Mouse (Mus musculus) G1E (cell line): ENCODE results near the gene Tmem50b. TPM values are rescaled to one million over a fixed set of nuclear protein-coding genes. Genes with fewer than 3 reads are reported as not detected.

ENCODE experiments used
- ATAC-seq: 2 replicates; pipeline ENCODE4 v1.8.0; 2016; ENCODE audit warnings: mild to moderate bottlenecking; ENCODE audit not compliant: insufficient number of reproducible peaks, poor library complexity, low FRiP score, severe bottlenecking; ENCODE audit errors: extremely low read depth
- DNase-seq: peaks from one replicate; pipeline ENCODE4 v3.0.0; 2012; ENCODE audit warnings: low spot score
- H3K27me3 ChIP-seq: 2 replicates; pipeline ENCODE4 v1.6.1; 2012; ENCODE audit warnings: mild to moderate bottlenecking, low read length, inconsistent platforms; ENCODE audit not compliant: insufficient read depth
- H3K36me3 ChIP-seq: replicated peaks from 2 replicates; pipeline ENCODE3; 2012; ENCODE audit warnings: mild to moderate bottlenecking, inconsistent platforms
- H3K4me1 ChIP-seq: 2 replicates; pipeline ENCODE4 v1.6.1; 2012; ENCODE audit warnings: low read depth, low read length, inconsistent platforms, mixed read lengths; ENCODE audit not compliant: insufficient read depth
- H3K4me3 ChIP-seq: 2 replicates; pipeline ENCODE4 v1.5.1; 2012; ENCODE audit warnings: low read depth, mild to moderate bottlenecking, inconsistent platforms, low read length, moderate library complexity, mixed read lengths
- H3K9me3 ChIP-seq: replicated peaks from 2 replicates; pipeline ENCODE4 v1.6.1; 2012; ENCODE audit warnings: inconsistent platforms
- CTCF ChIP-seq: IDR thresholded peaks from 2 replicates; pipeline ENCODE4 v1.5.1; 2012; ENCODE audit warnings: low read depth, low read length, inconsistent platforms, mixed read lengths
- GATA1 ChIP-seq: IDR thresholded peaks from 2 replicates; pipeline ENCODE4 v1.6.1; 2012; ENCODE audit warnings: borderline replicate concordance, low read length, inconsistent platforms, mixed read lengths
- GATA2 ChIP-seq: IDR thresholded peaks from 2 replicates; pipeline ENCODE4 v1.6.1; 2012; ENCODE audit warnings: low read depth, low read length, inconsistent platforms, borderline replicate concordance
- POLR2AphosphoS5 ChIP-seq: IDR thresholded peaks from 2 replicates; pipeline ENCODE4 v1.6.1; 2012; ENCODE audit warnings: low read depth, low read length, inconsistent platforms; ENCODE audit not compliant: insufficient replicate concordance
- TAL1 ChIP-seq: conservative IDR thresholded peaks from 2 replicates; pipeline ENCODE4 v1.6.1; 2012; ENCODE audit warnings: low read depth, low read length, inconsistent platforms, mixed read lengths
- polyA plus RNA-seq: library from polyadenylated mRNA; stranded (reverse); fragments of >175 nt; gene quantifications from 2 replicates; pipeline ENCODE4 v1.2.3, GENCODE M21; 2012
- total RNA-seq, 2 experiments: library from RNA; stranded (forward) in 1 of 2; stranded (reverse) in 1 of 2; fragments of 200-1000 nt in 1 of 2; fragments of >200 nt in 1 of 2; fragmentation: Nextera tagmentation in 1 of 2; gene quantifications; 2 replicates each; pipeline ENCODE4 v1.2.3; 2014 to 2017

Gene Tmem50b
- total and polyA plus RNA-seq, 3 experiments = 1.8 to 25.1 (median 19.7) TPM

GRCm38 (mm10) chr16:91578980-91579720, 18.4 kb downstream of the Tmem50b start:
- Histone ChIP-seq H3K4me1 (peaks cover 4% of the 10 kb centered on the region; the same call in 1 of the 2 replicates), H3K9me3 (no peaks in the 10 kb centered on the region), H3K36me3 (peaks cover 70% of the 10 kb centered on the region), H3K4me3 (no peak overlapping the region), H3K27me3 (no peaks in the 10 kb centered on the region)
- no peak for TF ChIP-seq GATA1
- no peak for TF ChIP-seq POLR2AphosphoS5
- TF ChIP-seq TAL1 = no peak
- no peak for TF ChIP-seq GATA2
- TF ChIP-seq CTCF = no peak
- DNase-seq (no peak), ATAC-seq (no peak)

- H3K4me1 ChIP-seq = peaks cover 10% of the 10 kb centered on the region
- peaks cover 61% of the 10 kb centered on the region for H3K36me3 ChIP-seq
- no peak overlapping the region for H3K4me3 ChIP-seq
- DNase-seq (no peak), ATAC-seq (no peak)
- H3K27me3 ChIP-seq = peaks cover 2% of the 10 kb centered on the region; the same call in 1 of the 2 replicates
- TF ChIP-seq POLR2AphosphoS5 (no peak), GATA2 (no peak), GATA1 (no peak), CTCF (no peak), TAL1 (no peak)
- no peaks in the 10 kb centered on the region for H3K9me3 ChIP-seq
Measured at GRCm38 (mm10) chr16:91575151-91575550, 22.4 kb downstream of the Tmem50b start.

- peaks cover 5% of the 10 kb centered on the region for H3K27me3 ChIP-seq
- ATAC-seq (no peak), DNase-seq (no peak)
- no peaks in the 10 kb centered on the region for H3K9me3 ChIP-seq
- H3K4me1 ChIP-seq = peaks cover 8% of the 10 kb centered on the region; the same call in 1 of the 2 replicates
- TF ChIP-seq TAL1 (no peak), GATA1 (no peak), POLR2AphosphoS5 (no peak), CTCF (no peak)
- H3K4me3 ChIP-seq = no peak overlapping the region
- peaks cover 30% of the 10 kb centered on the region for H3K36me3 ChIP-seq
Measured at GRCm38 (mm10) chr16:91571105-91571504, 26.5 kb downstream of the Tmem50b start.

DNA sequence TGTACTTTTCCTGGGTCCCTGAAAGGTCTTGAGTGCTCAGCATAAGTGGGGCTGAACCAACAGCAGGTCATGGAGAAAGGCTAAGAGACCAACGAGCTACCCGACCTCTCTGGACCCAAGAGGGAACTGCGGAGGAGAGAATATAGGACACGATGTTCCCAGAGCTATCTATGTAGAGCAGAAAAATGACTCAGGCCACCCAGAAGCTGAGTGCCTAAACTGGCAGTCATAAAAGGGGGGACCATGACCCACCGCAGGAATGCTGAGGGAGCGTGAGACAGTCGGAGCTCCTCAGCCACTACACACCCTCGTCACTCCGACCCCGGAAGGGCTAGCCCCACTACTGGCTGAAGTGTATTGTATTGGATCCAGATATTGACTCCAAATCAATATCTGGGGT, 28.6 kb downstream of the Tmem50b start:
- TF ChIP-seq GATA2 (no peak), POLR2AphosphoS5 (no peak), GATA1 (no peak), CTCF (no peak), TAL1 (no peak)
- DNase-seq (no peak), ATAC-seq (no peak)
- Histone ChIP-seq H3K27me3 (peaks cover 5% of the 10 kb centered on the region), H3K36me3 (peaks cover 27% of the 10 kb centered on the region), H3K4me3 (no peak overlapping the region), H3K4me1 (peaks cover 20% of the 10 kb centered on the region), H3K9me3 (0 out of 2 replicates have a peak, but pooled peaks cover 2% of the 10 kb centered on the region)

GRCm38 (mm10) chr16:91566002-91566401, 31.6 kb downstream of the Tmem50b start:
- Histone ChIP-seq H3K27me3 (peaks cover 5% of the 10 kb centered on the region), H3K36me3 (peaks cover 46% of the 10 kb centered on the region), H3K4me3 (no peak overlapping the region), H3K4me1 (peaks cover 17% of the 10 kb centered on the region), H3K9me3 (0 out of 2 replicates have a peak, but pooled peaks cover 2% of the 10 kb centered on the region)
- ATAC-seq (no peak), DNase-seq (no peak)
- TF ChIP-seq GATA2 = no peak
- TF ChIP-seq TAL1 = no peak
- TF ChIP-seq GATA1 = no peak
- no peak for TF ChIP-seq CTCF
- TF ChIP-seq POLR2AphosphoS5 = no peak

- no peak for DNase-seq
- H3K9me3 ChIP-seq = 0 out of 2 replicates have a peak, but pooled peaks cover 2% of the 10 kb centered on the region
- TF ChIP-seq GATA1 = no peak
- H3K36me3 ChIP-seq = peaks cover 52% of the 10 kb centered on the region
- H3K27me3 ChIP-seq = peaks cover 4% of the 10 kb centered on the region
- H3K4me1 ChIP-seq = peaks cover 13% of the 10 kb centered on the region
- no peak overlapping the region for H3K4me3 ChIP-seq
- ATAC-seq = no peak
Measured at GRCm38 (mm10) chr16:91565292-91565951, 32.2 kb downstream of the Tmem50b start.
